Mouse (Mus musculus): Measurements from ENCODE around the gene Actl10.

Actl10 gene

DNA sequence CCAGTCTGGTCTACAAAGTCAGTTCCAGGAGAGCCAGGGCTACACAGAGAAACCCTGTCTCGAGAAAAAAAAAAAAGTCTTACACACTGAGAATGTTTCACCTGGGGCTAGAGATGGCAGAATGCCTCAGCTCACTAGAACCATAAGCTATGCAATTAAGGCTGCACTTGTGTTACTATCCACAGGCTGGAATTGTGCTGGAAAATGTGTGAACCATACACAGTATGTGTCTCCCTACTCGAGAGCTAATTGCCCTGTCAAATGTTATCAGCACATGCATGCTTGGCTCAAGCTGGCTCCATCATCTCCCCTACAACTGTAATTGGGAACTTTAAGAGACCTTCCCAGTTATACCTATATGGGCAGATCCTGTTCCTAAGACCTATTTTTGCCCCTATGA, 639 bp upstream of the Actl10 start:
- no peak for DNase-seq (ENCODE audit: low spot score in 2 of 2)

DNA sequence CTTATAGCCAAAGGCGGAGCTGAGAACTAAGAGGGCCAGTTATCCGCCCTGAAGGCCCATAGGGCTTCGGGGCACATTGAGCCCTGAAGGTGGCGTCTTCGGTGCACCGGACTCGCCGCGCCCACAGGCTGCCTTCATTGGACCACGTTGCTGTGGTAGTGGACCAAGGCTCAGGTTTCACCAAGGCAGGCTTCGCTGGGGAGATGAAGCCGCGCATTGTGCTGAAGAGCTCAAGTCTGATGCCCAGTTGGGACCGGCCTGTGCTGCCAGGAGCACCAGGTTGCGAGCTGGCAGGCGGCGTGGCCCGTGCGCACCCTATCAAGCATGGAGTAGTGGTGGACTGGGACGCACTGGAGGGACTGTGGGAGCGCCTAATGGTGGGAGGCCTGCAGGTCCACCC, 351 bp downstream of the Actl10 start:
- DNase-seq (ENCODE audit: low spot score in 2 of 2): no peak

DNA sequence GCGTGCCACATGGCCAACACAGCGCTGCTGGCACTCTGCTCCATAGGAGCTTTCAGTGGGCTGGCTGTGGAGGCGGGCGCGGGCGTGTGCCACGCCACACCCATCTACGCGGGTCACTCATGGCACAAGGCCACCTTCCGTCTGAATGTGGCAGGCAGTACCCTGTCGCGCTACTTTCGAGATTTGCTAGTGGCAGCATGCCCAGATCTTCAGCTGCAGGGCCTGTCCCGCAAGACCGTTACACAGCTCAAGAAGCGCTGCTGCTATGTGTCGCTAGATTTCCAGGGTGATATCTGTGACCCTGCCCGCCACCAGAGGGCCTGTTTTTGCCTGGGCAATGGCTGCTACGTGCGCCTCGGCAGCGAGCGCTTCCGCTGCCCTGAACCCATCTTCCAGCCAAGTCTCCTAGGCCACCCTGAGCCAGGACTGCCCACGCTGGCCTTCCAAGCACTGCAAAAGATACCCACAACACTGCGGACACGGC, 890 bp downstream of the Actl10 start:
- DNase-seq (ENCODE audit: low spot score in 2 of 2): peak; percentile 56 to 64

DNA sequence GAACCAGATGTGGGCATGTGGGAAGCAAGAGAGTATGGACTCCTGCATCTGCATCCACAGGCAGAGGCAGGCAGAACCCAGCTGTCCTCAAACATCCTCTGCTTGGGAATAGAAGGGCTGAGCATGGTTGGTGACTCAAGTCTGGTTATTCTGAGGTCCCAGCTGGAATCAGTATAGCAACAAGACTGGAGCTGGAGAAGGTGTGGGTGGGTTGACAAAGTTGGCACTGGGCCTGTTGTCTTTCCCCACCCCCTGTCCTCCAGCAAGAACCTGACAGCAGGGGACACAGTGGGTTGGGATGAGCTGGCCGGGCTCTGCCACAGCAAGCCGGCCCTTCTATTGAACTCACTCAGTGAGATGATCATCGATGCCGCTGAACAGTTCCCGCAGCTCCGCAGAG, 3.7 kb downstream of the Actl10 start:
- DNase-seq (ENCODE audit: low spot score in 2 of 2): no peak

DNA sequence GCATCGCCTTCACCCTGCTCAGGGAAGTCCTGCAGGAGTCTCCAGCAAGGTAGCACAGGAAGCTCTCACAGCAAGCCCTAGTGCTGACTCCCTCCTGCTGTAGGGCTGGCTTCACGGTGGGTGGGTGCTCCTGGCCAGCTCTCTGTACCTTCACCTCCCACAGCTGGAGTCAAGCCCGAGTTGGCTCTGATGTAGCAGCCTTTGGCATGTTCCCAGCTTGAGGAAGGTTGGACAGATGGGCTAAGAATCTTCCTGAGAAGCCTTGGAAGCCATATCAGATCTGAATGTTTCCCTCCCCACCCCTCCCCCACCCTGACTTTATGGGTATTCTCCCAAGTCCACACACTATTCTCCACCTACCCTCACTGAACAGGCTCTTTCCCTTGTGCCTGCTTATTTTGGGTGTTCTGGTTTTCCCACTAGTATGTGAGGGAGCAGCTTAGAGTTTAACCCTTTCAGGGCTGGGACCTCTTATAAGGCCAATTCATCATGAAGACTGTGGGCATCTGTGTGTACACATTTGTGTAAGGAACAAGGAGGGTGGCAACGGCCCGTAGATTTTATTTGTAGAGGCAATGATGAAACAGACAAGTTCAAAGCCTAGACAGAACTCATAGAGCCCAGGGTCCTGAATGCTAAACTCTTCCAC, 5.7 kb downstream of the Actl10 start:
- DNase-seq (ENCODE audit: low spot score in 2 of 2): no peak

DNA sequence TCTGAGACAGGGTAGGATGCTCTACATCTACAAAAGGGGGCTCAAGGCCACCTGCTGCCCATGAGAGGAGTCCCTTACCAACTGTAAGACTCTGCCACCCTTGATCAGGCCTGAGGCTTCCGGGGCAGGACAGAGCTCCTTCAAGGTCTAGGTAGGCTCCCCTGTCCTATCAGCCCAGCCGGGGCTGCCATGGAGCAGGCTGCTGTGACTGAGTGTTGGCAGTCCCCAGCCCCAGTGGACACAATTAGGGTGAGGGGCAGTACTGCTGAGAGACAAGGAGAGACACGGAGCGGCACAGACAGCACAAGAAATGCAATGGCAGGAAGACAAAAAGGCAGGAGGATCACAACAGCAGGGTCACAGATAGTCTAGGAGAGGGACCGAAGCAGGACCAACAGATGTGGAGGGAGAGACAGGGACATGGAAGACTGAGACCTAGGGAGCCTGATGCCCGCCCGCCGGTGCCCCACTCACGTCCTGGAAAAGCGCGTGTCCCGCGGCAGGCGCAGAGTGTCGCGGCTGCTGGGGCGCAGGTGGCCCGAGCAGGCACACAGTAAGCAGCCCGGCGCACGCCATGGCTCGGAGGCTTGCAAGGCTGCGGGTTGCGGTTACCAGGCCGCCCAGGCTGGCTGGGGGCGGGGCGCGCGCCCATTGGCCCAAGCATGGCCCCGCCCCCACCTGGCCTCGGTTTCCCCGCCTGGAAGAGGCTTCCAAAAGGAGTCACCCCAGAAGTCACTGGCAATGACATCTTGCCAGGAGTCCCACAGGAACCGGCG, 6.9 kb downstream of the Actl10 start, which contains the start of gene Necab3:
Necab3 (minus strand) TSS at position 627 of the 776 bp plus-strand sequence.
- no peak for DNase-seq (ENCODE audit: low spot score in 2 of 2)

DNA sequence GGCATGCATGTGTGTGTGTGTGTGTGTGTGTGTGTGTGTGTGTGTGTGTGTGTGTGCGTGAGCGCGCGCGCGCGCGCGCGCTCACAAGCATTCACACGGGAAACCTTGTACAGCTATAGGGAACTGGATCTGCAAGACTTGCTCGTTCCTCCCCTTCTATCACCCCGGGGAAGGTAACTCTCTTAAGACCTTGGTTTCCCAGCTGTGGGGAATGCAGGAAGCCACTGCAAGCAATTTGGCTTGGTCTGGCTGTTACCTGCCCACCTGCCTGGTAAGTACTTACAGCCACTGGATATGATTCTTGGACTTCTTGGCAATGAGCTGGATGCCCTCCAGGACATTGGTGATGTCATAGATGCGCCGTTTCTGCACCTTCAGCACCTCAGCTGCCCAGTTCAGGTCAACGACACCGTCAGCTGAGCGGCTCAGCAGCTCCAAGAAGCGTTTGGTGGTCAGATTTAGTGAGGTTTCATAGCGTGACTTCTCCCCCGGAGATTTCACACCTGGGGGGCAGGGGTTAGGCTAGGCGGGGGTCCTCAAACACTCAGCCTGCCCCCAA, 12.1 kb downstream of the Actl10 start:
- DNase-seq (ENCODE audit: low spot score in 2 of 2): no peak

DNA sequence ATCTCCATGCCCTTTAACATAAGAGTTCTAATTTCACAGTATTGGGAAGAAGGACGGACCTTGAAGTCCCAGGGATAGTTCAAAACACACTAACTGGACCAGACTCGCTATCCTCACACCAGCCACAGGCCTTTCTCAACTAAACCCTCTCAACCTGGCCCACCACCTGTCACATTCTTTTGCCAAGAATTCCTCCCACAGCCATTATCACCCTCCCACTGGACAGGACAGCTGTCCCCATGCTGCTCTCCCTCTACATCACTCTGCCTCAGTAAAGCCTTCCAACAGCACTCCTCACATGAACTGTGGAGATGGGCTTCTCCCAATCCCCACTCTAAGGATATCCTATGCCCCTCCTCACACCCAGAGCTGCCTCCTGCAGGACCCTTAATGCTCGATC, 14.0 kb downstream of the Actl10 start:
- DNase-seq (ENCODE audit: low spot score in 2 of 2): no peak

DNA sequence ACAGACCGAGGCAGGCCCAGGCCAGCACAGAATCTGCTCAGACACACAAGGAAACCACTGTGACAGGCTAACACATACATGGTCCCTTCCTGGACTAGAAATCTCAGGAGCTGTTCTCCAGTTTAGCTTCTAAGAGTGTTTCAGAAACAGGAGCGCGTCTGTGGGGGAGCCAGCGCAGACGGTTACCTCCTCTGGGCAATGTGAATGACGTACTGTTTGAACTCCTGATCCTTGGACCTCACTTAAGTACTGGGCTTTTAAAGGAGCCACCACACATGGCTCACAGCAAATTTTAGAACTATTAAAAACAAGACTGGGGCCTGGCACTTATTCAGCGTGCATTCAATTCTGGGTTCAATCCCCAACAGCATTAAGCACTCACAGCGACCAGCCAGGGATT, 15.1 kb downstream of the Actl10 start:
- no peak for DNase-seq (ENCODE audit: low spot score in 2 of 2)

DNA sequence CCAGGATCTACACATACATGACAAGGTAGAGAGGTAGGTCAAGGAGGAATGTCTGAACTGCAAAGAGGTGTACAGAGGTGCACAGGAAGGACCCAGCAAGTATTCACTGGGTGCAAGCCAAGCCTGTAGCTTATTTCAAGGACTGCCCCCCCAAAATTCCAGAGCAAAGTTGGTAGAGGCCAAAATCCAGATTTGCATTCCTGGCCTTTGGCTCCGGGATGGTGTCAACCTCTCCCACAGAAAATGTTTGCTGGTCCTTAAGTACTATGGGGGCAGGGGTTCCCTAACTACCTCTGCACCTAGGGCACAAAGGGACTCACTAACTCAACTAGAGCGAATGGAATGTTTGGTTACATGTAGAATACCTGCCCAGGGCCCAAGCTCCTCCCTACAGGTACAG, 16.2 kb downstream of the Actl10 start:
- no peak for DNase-seq (ENCODE audit: low spot score in 2 of 2)

DNA sequence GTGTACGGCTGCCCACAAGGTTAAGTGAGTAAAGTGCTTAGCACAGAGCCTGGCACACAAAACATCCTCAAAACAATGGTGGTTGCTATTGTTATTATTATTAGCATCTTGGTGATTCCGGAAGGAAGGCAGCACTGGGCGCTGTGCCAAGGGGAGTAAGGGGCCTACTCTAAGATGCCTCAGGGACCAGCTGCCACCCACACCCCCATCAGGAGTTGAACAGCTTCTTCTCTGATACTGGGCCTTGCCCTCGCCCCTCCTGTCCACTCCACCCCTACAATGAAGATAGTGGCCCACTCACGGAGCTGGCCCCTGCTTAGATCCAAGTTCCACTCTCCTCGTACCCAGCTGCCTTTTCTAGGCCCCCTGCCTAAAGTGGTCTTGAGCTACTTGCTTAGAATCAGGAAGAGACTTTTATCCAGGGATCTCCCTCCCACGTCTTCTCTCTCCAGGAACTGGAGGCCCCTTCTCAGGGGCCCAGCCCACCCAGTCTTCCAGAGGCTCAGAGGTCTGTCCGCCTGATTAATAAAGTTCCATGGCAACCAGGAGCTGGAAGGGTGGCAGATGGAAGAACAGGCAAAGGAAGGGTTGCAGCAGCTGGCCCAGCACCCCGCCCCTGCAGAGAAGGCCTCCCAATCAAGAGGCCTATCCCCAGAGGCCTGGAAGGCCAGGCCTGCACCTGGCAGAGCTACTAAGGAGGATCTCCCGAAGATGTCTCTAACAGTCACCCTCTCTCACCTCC, 16.9 kb downstream of the Actl10 start:
- no peak for DNase-seq (ENCODE audit: low spot score in 2 of 2)

DNA sequence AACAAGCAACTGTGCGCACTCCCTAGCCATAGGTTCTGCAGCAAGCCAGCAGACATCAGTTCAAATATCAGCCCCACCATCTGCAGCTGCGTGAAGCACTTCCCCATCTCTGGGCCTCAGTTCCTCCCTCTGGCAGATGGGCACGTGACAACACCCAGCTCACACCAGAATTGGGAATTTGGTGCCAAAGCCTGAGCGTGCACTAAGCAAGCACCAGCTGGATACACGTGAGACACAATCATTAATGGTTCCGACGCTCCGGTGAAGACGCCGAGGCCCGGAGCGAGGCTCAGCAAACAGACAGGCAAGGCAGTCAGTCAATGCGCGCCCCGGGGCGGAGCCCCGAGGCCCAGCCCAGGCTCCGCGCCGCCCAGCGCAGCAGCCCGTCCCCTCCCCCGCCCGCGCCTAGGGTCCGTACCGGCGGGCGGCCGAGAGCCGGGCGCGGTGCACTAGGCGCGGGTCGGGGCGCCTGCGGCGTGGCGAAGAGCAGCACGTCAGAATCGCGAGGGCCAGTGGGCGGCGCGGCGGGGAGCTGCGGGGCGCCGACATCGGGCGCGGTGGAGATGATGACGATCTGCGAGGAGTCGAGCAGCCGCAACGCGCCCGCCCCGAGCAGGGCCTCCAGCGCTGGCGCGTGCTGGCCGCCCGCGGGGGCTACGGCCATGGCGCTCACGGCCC, 17.6 kb downstream of the Actl10 start:
- peak in 1 of 2 experiments; percentile 45 for DNase-seq (ENCODE audit: low spot score in 2 of 2)

DNA sequence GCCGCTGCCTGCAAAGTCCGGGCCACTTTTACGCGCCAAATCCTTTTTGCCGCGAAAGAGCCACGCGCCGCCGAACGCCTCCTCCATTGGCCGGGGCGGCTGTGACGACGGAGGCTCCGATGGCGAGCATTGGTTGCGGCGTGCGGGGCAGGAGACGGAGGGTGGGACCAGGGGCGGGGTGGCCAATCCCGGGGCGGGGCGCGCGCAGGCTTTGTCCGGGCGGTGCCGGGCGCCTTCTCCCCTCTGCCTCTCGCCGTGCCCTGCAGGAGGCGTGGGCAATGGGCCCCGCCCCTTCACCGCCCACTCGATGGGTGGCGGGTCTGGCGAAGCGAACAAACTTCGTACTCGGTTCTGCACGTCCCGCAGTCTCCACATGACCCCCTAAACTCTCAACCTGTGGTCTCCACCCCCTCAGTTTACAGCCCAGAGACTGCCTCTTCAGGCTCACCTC, 18.3 kb downstream of the Actl10 start, which contains the start of gene E2f1:
E2f1 (minus strand) TSS at position 57 of the 451 bp plus-strand sequence.
- DNase-seq (ENCODE audit: low spot score in 2 of 2): peak; percentile 84 to 93

DNA sequence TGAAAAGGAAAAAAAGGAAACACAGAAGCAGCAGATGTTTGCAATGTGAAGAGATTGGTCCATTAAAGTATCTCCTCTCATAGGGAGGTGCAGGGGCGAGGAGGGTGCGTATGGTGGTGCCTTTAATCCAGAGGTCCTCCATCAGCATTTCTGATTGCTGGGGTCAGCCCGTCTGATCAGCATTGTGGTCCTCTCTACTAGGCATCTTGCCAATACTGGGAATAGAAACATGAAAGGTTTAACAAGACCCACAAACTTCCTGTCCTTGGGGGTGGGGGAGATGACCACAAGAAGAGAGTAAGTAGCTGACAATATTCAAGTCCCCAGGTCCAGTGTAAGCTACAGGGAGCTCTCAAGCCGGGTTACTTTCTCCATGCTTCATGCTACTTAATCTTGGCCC, 19.1 kb downstream of the Actl10 start:
- DNase-seq (ENCODE audit: low spot score in 2 of 2): no peak

DNA sequence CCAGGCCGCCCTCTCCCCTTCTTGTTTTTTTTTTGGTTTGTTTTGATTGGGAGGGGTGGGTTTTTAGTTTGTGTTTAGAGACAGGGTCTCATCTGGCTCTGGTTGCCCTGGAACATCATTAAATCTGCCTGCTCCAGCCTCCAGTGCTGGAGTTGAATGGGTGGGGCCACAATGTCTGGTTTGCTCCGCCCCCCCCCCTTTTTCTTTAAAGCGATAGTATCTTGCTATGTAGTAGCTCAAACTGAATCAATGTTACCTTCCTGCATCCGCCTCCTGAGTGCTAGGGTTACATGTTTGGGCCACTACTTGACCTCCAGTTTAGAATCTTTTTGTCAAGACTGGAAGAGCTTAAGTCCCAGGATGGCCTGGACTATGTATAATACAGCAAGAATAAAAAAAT, 19.7 kb downstream of the Actl10 start:
- DNase-seq (ENCODE audit: low spot score in 2 of 2): no peak

DNA sequence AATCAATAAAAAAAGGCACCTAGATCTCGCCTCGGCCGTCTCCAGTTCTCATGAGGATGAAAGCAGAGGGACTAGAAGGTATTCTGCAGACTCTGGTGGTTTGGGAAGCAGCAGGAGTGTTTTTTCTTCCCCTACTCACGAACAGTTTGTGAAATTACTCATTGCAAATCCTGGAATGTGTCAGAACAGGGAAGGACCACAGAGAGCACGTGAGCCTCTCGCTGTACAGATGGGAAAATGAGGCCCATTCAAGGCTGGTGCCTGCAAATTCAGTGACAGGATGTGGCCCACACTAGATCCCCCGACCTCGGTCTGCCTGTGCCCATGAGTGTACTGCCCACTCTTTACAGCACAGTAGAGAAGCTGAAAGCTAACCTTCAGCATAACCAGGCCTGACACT, 20.4 kb downstream of the Actl10 start:
- no peak for DNase-seq (ENCODE audit: low spot score in 2 of 2)

DNA sequence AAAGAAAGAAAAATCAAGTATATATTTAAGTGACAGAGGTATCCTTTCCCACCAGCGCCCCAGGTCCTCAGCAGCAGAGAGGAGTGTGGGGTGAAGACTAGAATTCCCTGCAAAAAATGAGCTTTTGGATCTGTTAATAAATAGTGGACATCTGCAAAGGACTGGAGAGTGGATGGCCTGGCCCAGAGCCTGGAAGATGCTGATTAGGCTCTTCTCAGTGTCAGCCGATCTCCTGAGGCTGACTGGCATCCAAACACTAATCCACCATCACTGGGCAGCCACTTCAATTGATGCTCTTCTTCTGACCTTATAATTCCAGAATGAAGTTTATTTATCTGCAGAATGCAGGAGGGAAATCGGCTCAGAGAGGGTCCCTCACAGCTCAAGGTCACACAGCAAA, 21.4 kb downstream of the Actl10 start:
- no peak for DNase-seq (ENCODE audit: low spot score in 2 of 2)

DNA sequence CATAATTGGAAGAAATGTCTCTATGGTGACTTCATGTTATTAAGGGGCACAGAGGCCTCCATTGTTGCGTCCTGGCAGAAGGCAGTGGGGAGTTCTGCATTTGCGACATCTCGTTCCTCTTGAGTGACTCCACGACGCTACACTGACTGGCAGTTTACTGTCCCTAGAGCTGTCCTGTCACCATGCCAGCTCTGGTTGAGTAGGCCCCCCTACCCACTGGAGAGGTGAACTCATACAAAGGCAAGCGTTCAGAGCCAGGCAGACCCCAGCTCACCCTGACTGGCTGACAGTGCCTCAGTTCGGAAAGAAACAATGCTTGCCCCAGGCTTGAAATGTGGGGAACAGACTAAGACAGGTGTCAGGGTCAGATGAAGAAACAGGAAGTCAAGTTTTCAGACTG, 22.7 kb downstream of the Actl10 start:
- DNase-seq (ENCODE audit: low spot score in 2 of 2): no peak

DNA sequence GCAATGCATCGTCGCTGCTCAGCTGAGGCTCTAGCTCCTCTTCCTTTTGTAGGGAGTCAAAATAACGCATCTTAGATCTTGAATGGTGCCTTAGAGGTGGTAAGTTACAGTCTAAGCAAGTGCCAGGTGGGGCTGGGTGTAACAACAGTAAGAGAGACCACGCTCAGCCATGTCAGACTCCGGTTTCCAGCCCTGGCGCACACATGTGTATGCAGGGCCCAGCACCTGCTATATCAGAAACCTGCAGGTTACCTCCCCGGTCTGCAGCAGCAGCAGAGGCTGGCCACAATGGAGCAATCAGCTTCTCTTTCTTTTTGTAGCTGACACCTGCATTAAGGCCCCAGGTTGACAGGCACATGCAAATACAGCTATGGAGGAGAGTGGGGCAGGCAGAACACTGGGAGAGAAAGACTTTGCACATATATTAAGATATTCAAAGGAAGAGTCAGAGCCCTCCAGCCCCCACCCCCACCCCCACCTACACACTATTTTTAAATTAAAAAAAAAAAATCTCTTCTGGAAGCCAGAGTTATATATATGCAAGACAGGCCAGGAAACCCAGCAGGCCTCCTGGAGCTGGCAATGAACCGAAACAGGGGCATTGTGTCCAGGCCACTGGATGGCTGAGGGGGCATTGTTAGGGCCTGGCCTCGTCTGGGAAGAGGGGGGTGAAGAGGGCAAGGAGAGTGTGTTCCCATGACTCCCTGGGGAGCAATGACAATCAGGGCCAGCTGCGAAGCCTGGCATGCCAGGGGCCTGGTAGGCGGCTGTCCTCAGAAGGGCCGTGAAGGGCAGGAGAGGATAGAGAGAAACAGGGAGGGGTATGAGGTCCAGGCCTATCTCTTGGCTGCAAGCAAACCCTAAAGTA, 25.5 kb downstream of the Actl10 start:
- no peak for DNase-seq (ENCODE audit: low spot score in 2 of 2)

DNA sequence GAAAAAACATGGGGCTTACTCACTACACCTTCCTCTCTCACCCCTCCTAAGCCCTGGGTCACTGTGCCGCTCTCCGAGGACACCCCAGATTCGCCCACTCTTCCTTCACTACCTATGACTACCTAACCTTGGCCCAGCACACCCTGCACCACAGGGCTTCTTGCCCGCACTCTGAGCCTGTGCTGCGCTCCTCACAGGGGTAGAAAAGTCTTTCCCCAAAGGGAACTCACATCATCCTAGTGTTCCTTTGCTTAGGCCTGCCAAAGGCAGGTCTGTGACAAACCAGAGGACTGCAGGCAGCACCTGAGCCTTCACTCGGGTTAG, 26.1 kb downstream of the Actl10 start:
- DNase-seq (ENCODE audit: low spot score in 2 of 2): no peak

DNA sequence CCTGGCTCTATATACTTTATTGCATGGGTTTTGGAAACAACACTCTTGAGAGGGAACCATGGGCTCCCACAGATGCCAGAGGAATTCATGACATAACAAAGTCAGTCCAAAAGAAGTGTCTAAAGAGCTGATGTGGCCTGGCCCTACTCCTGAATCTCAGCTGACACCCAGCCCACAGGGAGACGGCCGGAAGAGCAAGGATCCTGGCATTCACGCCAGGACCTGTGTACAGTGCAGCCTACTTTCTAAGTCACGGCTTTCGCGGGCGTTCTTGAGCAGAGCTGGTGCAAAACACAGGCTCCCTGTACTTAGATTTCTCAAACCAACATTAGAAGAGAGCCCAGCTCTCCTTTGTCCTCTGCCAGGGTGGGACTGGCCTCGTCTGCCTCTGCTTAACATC, 29.0 kb downstream of the Actl10 start:
- DNase-seq (ENCODE audit: low spot score in 2 of 2): no peak

Measured in urinary bladder, adult 18-20 months (tissue).